Mouse (Mus musculus): ENCODE data around the gene Rasgef1b. TPM values are rescaled to one million over a fixed set of nuclear protein-coding genes. Genes with fewer than 3 reads are reported as not detected.

The Rasgef1b gene
- total and polyA plus RNA-seq, 3 experiments: 0.17 to 0.26 (median 0.21) TPM

- H3K9ac ChIP-seq (ENCODE audit: insufficient read depth, low read depth): no peak overlapping the region
- DNase-seq (ENCODE audit: extremely low read depth): no peak
- H3K4me2 ChIP-seq (ENCODE audit: insufficient read depth, low read depth, poor library complexity, severe bottlenecking): no peak overlapping the region
- dilution Hi-C loops (cut with MboI; ENCODE audit: extremely low pct_ligation_motif_present, extremely low pct_unique_long_range_greater_than_20kb, low sequenced_read_pairs) (no loop called here), in situ Hi-C loops (cut with MboI; ENCODE audit: low pct_ligation_motif_present, low pct_unique_long_range_greater_than_20kb, low sequenced_read_pairs) (no loop called here)
- no peak overlapping the region for H3K27ac ChIP-seq (ENCODE audit: insufficient read depth, low read depth)
- TF ChIP-seq RCOR1 (conservative IDR thresholded peaks at IDR 0.05; ENCODE audit: low read depth, low read length) (no peak), UBTF (IDR thresholded peaks at IDR 0.05; ENCODE audit: low read depth, low read length) (no peak), RAD21 (IDR thresholded peaks at IDR 0.05; ENCODE audit: low read depth, low read length) (no peak), MAZ (IDR thresholded peaks at IDR 0.05; ENCODE audit: low read depth, low read length) (no peak)
- no peaks in the 10 kb centered on the region for H3K9me3 ChIP-seq (replicated peaks; ENCODE audit: low read length)
- H3K27me3 ChIP-seq (replicated peaks): no peaks in the 10 kb centered on the region
- H3K4me1 ChIP-seq (ENCODE audit: control insufficient read depth in 1 of 2, insufficient read depth in 2 of 2): peaks cover 0 to 15% of the 10 kb centered on the region in 2 experiments; a peak in 2 of 4 replicates
- no peaks in the 10 kb centered on the region for H3K36me3 ChIP-seq (replicated peaks in 1 of 2; ENCODE audit: control insufficient read depth in 1 of 2, insufficient read depth in 1 of 2, low read length in 1 of 2)
- H3K4me3 ChIP-seq (replicated peaks in 1 of 3; ENCODE audit: low read depth in 2 of 3, low read length in 2 of 3, poor library complexity in 1 of 3): no peak overlapping the region
- no peaks in the 10 kb centered on the region for H3K79me2 ChIP-seq (replicated peaks; ENCODE audit: control insufficient read depth, extremely low read depth, insufficient read depth, poor library complexity, severe bottlenecking)
Measured at GRCm38 (mm10) chr5:99521411-99521810, 207.5 kb downstream of the Rasgef1b start.

- no peak for DNase-seq (ENCODE audit: extremely low read depth)
- Histone ChIP-seq H3K9me3 (replicated peaks; ENCODE audit: low read length) (peaks cover 2% of the 10 kb centered on the region), H3K4me2 (ENCODE audit: insufficient read depth, low read depth, poor library complexity, severe bottlenecking) (no peak overlapping the region), H3K4me1 (ENCODE audit: control insufficient read depth in 1 of 2, insufficient read depth in 2 of 2) (peaks cover 0 to 20% of the 10 kb centered on the region in 2 experiments; a peak in 2 of 4 replicates), H3K27me3 (replicated peaks) (no peaks in the 10 kb centered on the region), H3K27ac (ENCODE audit: insufficient read depth, low read depth) (no peak overlapping the region), H3K79me2 (replicated peaks; ENCODE audit: control insufficient read depth, extremely low read depth, insufficient read depth, poor library complexity, severe bottlenecking) (no peaks in the 10 kb centered on the region), H3K9ac (ENCODE audit: insufficient read depth, low read depth) (no peak overlapping the region), H3K36me3 (replicated peaks in 1 of 2; ENCODE audit: control insufficient read depth in 1 of 2, insufficient read depth in 1 of 2, low read length in 1 of 2) (no peaks in the 10 kb centered on the region), H3K4me3 (replicated peaks in 1 of 3; ENCODE audit: low read depth in 2 of 3, low read length in 2 of 3, poor library complexity in 1 of 3) (no peak overlapping the region)
- in situ Hi-C loops (cut with MboI; ENCODE audit: low pct_ligation_motif_present, low pct_unique_long_range_greater_than_20kb, low sequenced_read_pairs) (no loop called here), dilution Hi-C loops (cut with MboI; ENCODE audit: extremely low pct_ligation_motif_present, extremely low pct_unique_long_range_greater_than_20kb, low sequenced_read_pairs) (no loop called here)
- no peak for TF ChIP-seq RAD21 (IDR thresholded peaks at IDR 0.05; ENCODE audit: low read depth, low read length)
- TF ChIP-seq GABPA (IDR thresholded peaks at IDR 0.05; ENCODE audit: insufficient replicate concordance, low read depth, low read length): no peak
- no peak for TF ChIP-seq IRF4 (IDR thresholded peaks at IDR 0.05; ENCODE audit: low read depth, low read length)
- no peak for TF ChIP-seq MAFK (IDR thresholded peaks at IDR 0.05; ENCODE audit: insufficient replicate concordance, low read length)
- no peak for TF ChIP-seq ZMIZ1 (IDR thresholded peaks at IDR 0.05; ENCODE audit: low read depth, low read length)
- TF ChIP-seq JUND (conservative IDR thresholded peaks at IDR 0.05; ENCODE audit: low read depth, low read length): no peak
- TF ChIP-seq ZKSCAN1 (IDR thresholded peaks at IDR 0.05; ENCODE audit: borderline replicate concordance, low read depth, low read length): no peak
Measured at GRCm38 (mm10) chr5:99519556-99519955, 209.3 kb downstream of the Rasgef1b start.

- Histone ChIP-seq H3K79me2 (replicated peaks; ENCODE audit: control insufficient read depth, extremely low read depth, insufficient read depth, poor library complexity, severe bottlenecking) (no peaks in the 10 kb centered on the region), H3K27me3 (replicated peaks) (no peaks in the 10 kb centered on the region), H3K4me1 (ENCODE audit: control insufficient read depth in 1 of 2, insufficient read depth in 2 of 2) (peaks cover 0 to 20% of the 10 kb centered on the region in 2 experiments; a peak in 2 of 4 replicates), H3K4me2 (ENCODE audit: insufficient read depth, low read depth, poor library complexity, severe bottlenecking) (no peak overlapping the region), H3K9ac (ENCODE audit: insufficient read depth, low read depth) (no peak overlapping the region), H3K4me3 (replicated peaks in 1 of 3; ENCODE audit: low read depth in 2 of 3, low read length in 2 of 3, poor library complexity in 1 of 3) (no peak overlapping the region), H3K9me3 (replicated peaks; ENCODE audit: low read length) (peaks cover 2% of the 10 kb centered on the region), H3K36me3 (replicated peaks in 1 of 2; ENCODE audit: control insufficient read depth in 1 of 2, insufficient read depth in 1 of 2, low read length in 1 of 2) (no peaks in the 10 kb centered on the region), H3K27ac (ENCODE audit: insufficient read depth, low read depth) (no peak overlapping the region)
- dilution Hi-C loops (cut with MboI; ENCODE audit: extremely low pct_ligation_motif_present, extremely low pct_unique_long_range_greater_than_20kb, low sequenced_read_pairs) (no loop called here), in situ Hi-C loops (cut with MboI; ENCODE audit: low pct_ligation_motif_present, low pct_unique_long_range_greater_than_20kb, low sequenced_read_pairs) (no loop called here)
- no peak for DNase-seq (ENCODE audit: extremely low read depth)
- TF ChIP-seq POLR2AphosphoS2 (IDR thresholded peaks at IDR 0.05; ENCODE audit: low read depth, low read length): no peak
Measured at GRCm38 (mm10) chr5:99519023-99519422, 209.8 kb downstream of the Rasgef1b start.
